8 mouse cellular contexts compared by ENCODE assay signal in genomic region chr17:13669206-13669605, GRCm38 (mm10).
DNase-seq lines count a peak whose midpoint lies in the region; ATAC-seq and TF ChIP-seq lines count a peak whose summit lies in the region.

No protein-coding gene starts in this region.

- no peaks in the 10 kb centered on the region for H3K36me3 ChIP-seq in heart, embryonic 15.5 days
- no peaks in the 10 kb centered on the region for H3K36me3 ChIP-seq in lung, embryonic 14.5 days (ENCODE audit: insufficient read depth)

- no peak for TF ChIP-seq POLR2A in cerebellum, adult 2 months (IDR thresholded peaks at IDR 0.05; ENCODE audit: borderline replicate concordance, insufficient read depth, low read length)

- H3K4me2 ChIP-seq in heart, embryonic 15.5 days = peak overlapping the region; percentile 49
- H3K4me2 ChIP-seq in lung, embryonic 14.5 days = peak overlapping the region; percentile 16; the same call in 1 of the 2 replicates

- TF ChIP-seq CTCF in lung, embryonic 14.5 days (IDR thresholded peaks at IDR 0.05; ENCODE audit: low read depth) = no peak
- no peak for TF ChIP-seq CTCF in cerebellum, adult 2 months (IDR thresholded peaks at IDR 0.05; ENCODE audit: borderline replicate concordance, insufficient read depth, low read depth, low read length)

- ATAC-seq in heart, embryonic 15.5 days (replicated peaks; ENCODE audit: insufficient number of reproducible peaks, insufficient read depth, low FRiP score, low read depth) = no peak
- ATAC-seq in hematopoietic stem cell, adult 5-6 weeks (replicated peaks in 1 of 2; ENCODE audit: insufficient read depth in 1 of 2, low FRiP score in 2 of 2, low TSS enrichment in 1 of 2, low read depth in 1 of 2, poor library complexity in 2 of 2, severe bottlenecking in 2 of 2) = 0 out of 4 replicates have a peak, but pooled peaks have one; percentile 26 to 37
- ATAC-seq in lung, embryonic 14.5 days (ENCODE audit: insufficient read depth) = no peak
- no peak for ATAC-seq in erythroid progenitor cell, adult 5-6 weeks (replicated peaks; ENCODE audit: low FRiP score, poor library complexity, severe bottlenecking)

- no peak overlapping the region; the same call in 1 of the 2 replicates for H3K27ac ChIP-seq in heart, embryonic 15.5 days
- H3K27ac ChIP-seq in lung, embryonic 14.5 days (ENCODE audit: low read depth) = no peak overlapping the region
- no peak overlapping the region for H3K27ac ChIP-seq in cerebellum, adult 2 months (ENCODE audit: insufficient read depth, low read length)

- no peak overlapping the region for H3K4me3 ChIP-seq in heart, embryonic 15.5 days
- H3K4me3 ChIP-seq in lung, embryonic 14.5 days (ENCODE audit: low read depth, low read length) = no peak overlapping the region
- no peak overlapping the region for H3K4me3 ChIP-seq in cerebellum, adult 2 months (replicated peaks; ENCODE audit: insufficient read depth, low read depth, low read length)

- no peak overlapping the region for H3K9ac ChIP-seq in heart, embryonic 15.5 days
- H3K9ac ChIP-seq in lung, embryonic 14.5 days = no peak overlapping the region; the same call in 1 of the 2 replicates

- no peak for DNase-seq in heart, adult 8-10 months (ENCODE audit: low spot score)
- peak; percentile 82 for DNase-seq in adrenal gland, adult 2 months
- no peak for DNase-seq in lung, embryonic 14.5 days
- DNase-seq in right cerebral cortex, postnatal 10 days (ENCODE audit: low spot score in 2 of 2) = peak; percentile 73 to 83
- no peak for DNase-seq in cerebellum, adult 2 months

- WGBS in heart, embryonic 15.5 days = 25% methylated on average over 8 of the region's 8 CpGs
- WGBS in lung, embryonic 14.5 days = 33% methylated on average over 8 of the region's 8 CpGs
- WGBS in cerebellum, adult 2 months = 64% methylated on average over 8 of the region's 8 CpGs

- H3K9me3 ChIP-seq in heart, embryonic 15.5 days (replicated peaks) = no peaks in the 10 kb centered on the region
- no peaks in the 10 kb centered on the region; the same call in 1 of the 2 replicates for H3K9me3 ChIP-seq in lung, embryonic 14.5 days (ENCODE audit: low read depth, low read length)

- H3K4me1 ChIP-seq in heart, embryonic 15.5 days (replicated peaks) = peaks cover 27% of the 10 kb centered on the region
- H3K4me1 ChIP-seq in lung, embryonic 14.5 days (ENCODE audit: insufficient read depth) = peaks cover 19% of the 10 kb centered on the region
- H3K4me1 ChIP-seq in cerebellum, adult 2 months (ENCODE audit: control insufficient read depth, insufficient read depth, low read length) = peaks cover 21% of the 10 kb centered on the region

- H3K27me3 ChIP-seq in heart, embryonic 15.5 days = no peaks in the 10 kb centered on the region
- no peaks in the 10 kb centered on the region for H3K27me3 ChIP-seq in lung, embryonic 14.5 days (ENCODE audit: insufficient read depth, low read length)
- no peaks in the 10 kb centered on the region for H3K27me3 ChIP-seq in cerebellum, adult 2 months (ENCODE audit: control insufficient read depth, insufficient read depth, low read length)

Comparison
In these comparisons a context has a peak if more than half of its experiments do, and no peak if none do; other contexts are left out.
1. ATAC-seq: peak in hematopoietic stem cell, adult 5-6 weeks (2 of 2); none in heart, embryonic 15.5 days (single experiment), lung, embryonic 14.5 days (single experiment) and erythroid progenitor cell, adult 5-6 weeks (single experiment).
2. DNase-seq: peak in adrenal gland, adult 2 months (single experiment) and right cerebral cortex, postnatal 10 days (2 of 2); none in heart, adult 8-10 months (single experiment), lung, embryonic 14.5 days (single experiment) and cerebellum, adult 2 months (0 of 2).